Mouse (Mus musculus): ENCODE results near the gene Gm49340. TPM values are rescaled to one million over a fixed set of nuclear protein-coding genes. Genes with fewer than 3 reads are reported as not detected.
"Not testable (repeated sequence)": the region's sequence is repeated elsewhere in the genome, so short reads cannot be mapped to it uniquely, and the experiment has no call there.

The Gm49340 gene
- not detected for total RNA-seq (2021)
- long read RNA-seq, experiment 1: 0 reads
- long read RNA-seq, experiment 2: 0 reads

DNA sequence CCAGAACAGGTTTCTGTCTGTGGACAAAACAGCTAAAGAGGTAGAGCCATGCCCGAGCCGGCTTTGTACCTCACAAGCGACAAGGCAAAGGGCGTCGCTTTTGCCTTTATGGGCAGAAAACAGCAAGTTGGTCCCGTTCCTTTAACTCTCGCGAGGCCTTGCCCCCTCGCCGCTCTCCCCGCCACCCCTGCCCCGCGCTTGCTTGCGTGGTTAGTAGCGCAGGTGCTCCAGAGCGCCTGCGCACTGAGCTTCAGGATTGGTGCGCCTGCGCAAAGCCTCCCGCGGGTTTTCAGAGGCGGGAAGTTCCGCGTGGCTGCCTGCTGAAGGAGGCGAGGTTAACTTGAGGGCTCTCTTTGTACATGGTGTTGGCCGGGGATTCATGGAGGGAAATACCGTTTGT lies at the start of gene Gm49340, which contains the start of the genes Aspa and Spata22:
Gene Gm49340, plus strand, starts transcription at position 300 of the 400 bp plus-strand sequence.
Gene Aspa, minus strand, starts transcription at position 155 of the 400 bp plus-strand sequence.
Gene Spata22, plus strand, starts transcription at position 300 of the 400 bp plus-strand sequence.
- no peak for DNase-seq (ENCODE audit: low spot score in 2 of 2)

DNA sequence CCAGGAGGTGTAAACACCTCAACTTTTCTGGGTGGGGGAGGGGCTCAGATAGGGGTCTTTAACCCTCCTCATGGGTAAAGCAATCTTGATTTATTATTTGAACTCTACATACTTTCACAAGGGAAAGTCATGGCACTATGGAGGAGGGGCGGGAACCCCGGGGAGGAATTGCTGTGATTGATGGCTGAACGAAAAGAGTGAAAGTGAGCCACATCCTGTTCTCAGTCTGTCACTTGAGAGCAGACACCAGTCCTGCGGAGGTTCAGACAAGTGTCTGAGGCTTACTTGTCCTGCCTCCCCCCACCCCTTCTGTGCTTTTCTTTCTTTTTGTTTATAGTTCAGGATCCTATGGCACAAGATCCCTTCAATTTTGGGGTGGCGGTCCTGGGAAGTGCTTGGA lies 48.8 kb upstream of the Gm49340 start:
- no peak for DNase-seq (ENCODE audit: low spot score in 2 of 2)

DNA sequence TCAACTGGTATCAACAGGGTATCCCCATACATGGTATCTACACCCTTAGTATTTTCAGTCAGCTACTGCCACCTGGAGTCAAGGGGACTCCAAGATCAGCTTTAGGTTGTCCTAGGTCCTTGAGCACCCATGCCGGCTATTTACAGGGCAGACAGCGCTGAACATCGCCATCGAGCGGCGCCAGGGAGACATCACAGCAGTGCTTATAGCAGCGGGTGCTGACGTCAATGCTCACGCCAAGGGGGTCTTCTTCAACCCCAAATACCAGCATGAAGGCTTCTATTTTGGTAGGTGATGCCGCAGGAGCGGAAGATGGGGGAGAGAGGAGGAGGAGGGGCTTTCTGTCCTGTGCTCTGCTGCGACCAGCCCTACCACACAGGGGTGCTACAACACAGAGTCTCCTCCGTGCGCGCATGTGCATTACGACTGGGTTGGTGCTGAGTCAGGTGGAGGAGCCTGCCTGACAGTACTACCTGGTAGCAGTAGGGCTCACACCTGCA lies 48.0 kb upstream of the Gm49340 start:
- peak; percentile 65 to 75 for DNase-seq (ENCODE audit: low spot score in 2 of 2)

DNA sequence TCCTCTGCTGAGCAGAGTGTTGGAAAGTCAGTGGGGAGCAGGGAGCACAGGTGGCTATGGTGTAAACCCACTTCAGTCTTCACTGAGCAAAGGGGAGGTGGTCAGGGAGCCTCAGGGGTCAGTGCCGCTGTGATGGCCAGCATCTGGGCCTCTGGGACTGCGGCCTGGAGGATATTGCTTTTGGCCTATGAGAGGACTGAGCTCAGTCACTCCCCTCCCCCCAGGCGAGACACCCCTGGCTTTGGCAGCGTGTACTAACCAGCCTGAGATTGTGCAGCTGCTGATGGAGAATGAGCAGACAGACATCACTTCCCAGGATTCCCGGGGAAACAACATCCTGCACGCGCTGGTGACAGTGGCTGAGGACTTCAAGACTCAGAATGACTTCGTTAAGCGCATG lies 46.2 kb upstream of the Gm49340 start:
- no peak for DNase-seq (ENCODE audit: low spot score in 2 of 2)

DNA sequence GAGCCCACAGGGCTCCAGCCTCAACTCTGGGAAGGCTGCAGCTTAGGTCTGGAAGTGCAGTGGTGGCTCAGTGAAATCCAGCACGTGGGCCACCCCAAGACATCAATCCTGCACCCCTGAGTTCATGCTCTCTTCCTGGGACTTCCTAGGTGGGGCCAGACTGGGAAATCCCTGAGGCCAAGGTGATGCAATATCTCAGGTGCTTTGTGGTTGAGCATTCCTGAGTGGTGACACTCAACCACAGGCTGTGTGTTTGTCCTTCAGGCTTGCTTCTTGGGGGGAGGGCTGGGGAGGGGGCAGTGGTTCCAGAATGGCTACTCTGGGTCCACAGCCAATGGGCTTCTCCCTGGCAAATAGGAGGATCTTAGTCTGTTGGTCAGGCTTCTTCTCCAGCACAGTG lies 45.6 kb upstream of the Gm49340 start:
- no peak for DNase-seq (ENCODE audit: low spot score in 2 of 2)

DNA sequence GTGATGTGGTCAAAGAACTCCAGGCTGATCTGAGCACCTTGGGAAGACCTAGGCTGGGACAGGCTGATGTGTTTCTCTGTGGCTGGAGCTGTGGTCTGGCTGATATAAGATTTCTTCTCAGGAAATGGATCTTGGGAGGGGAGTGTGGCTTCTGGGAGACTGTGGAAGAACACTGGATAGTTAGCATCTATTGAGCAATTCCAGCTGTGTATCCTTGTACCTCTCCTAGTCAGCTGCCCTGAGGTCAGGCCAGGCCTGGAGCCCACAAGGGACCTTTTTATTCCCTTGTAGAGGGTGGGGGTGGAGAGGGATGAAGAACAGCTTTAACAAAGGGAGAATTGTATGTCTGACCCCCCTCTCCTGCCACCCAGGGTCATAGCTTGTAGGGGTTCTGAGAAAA lies 45.2 kb upstream of the Gm49340 start:
- no peak for DNase-seq (ENCODE audit: low spot score in 2 of 2)

DNA sequence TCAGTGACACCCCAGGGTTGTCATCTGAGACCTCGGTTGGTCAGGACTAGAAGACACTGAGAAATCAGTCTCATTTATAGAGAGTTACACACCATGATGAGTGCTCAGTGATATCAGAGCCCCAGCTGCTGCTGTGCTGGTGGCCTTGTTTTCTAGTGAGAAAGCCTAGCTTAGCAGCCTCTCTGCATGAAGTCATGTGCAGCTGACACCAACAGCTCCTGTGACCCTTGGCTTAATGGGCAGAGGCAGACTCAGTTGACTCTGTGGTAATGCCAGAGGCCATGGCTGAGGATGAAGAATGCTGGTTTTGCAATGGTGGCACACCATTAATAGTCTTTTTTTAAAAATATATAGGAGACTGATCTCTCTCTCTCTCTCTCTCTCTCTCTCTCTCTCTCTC lies 39.9 kb upstream of the Gm49340 start:
- no peak for DNase-seq (ENCODE audit: low spot score in 2 of 2)

DNA sequence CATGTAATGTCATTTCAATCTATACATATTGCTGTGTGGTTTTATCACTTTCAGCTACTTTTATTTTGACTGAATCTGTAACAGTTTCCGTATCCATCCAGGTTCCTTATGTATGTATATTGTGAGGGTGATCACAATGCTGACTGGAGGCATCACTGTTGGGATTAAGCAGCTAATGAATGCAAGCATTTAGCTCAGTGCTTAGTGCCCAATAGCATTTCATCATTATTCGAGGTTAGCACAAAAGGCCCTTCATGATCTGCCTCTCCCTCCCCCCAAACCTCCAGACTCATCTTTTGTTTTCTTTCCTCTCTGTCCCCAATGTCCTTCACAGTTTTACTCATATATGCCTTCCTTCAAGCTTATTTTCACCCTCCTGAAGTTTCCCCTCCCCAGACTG lies 26.4 kb upstream of the Gm49340 start:
- no peak for DNase-seq (ENCODE audit: low spot score in 2 of 2)

DNA sequence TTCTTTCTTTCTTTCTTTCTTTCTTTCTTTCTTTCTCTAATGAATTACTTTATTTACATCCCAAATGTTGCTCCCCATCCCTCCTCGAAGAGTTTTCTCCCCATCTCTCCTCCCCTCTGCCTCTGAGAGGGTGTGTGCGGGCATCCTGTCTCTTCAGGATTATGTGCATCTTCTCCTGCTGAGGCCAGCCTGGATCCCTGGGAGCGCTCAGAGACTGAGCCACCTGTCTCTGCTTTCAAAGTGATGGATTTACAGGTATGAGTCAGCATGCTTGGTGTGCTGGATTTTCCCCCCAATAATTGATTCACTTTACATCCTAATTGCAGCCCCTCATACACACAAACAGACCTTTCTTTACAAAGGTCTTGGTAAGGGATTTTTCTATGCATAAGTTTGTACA lies 13.6 kb upstream of the Gm49340 start:
- DNase-seq (ENCODE audit: low spot score in 2 of 2): no peak

DNA sequence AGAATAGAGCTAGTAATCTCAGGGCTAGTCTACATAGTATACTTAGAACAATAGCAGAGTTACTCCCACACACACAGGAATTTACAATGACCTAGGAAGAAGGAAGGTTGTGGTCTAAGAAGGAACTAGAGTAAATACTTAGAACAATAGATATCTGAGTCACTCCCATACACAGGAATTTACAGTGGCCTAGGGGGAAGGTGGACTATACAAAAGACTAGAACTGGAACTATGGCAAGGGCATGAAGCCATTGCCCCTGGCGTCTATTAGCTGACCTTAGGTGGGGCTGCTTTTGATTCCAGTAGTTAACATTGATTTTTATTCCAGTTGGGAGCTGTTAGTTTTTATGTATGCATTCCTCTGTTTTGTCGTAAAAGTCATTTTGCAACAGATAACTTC lies 11.0 kb upstream of the Gm49340 start:
- not testable (repeated sequence) for DNase-seq (ENCODE audit: low spot score in 2 of 2)

DNA sequence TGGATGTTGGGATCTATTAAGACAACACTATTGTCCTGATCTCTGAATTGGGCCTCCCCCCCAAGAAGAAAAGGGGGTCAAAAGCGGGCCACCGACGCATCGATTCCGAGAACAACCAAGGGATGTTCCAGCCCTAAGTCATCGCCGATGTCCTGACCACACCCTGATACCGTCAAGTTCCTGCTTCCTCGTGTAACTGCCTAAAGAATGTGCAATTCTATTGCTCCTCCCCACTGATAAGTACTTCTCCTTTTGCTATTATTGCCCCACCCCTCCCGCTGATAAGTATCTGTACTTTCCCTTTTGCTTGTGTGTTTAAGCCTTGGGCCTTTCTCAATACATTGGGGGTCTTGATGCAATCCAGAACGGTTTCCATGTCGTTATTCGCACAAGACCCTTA lies 8.5 kb upstream of the Gm49340 start:
- DNase-seq (ENCODE audit: low spot score in 2 of 2): not testable (repeated sequence)

DNA sequence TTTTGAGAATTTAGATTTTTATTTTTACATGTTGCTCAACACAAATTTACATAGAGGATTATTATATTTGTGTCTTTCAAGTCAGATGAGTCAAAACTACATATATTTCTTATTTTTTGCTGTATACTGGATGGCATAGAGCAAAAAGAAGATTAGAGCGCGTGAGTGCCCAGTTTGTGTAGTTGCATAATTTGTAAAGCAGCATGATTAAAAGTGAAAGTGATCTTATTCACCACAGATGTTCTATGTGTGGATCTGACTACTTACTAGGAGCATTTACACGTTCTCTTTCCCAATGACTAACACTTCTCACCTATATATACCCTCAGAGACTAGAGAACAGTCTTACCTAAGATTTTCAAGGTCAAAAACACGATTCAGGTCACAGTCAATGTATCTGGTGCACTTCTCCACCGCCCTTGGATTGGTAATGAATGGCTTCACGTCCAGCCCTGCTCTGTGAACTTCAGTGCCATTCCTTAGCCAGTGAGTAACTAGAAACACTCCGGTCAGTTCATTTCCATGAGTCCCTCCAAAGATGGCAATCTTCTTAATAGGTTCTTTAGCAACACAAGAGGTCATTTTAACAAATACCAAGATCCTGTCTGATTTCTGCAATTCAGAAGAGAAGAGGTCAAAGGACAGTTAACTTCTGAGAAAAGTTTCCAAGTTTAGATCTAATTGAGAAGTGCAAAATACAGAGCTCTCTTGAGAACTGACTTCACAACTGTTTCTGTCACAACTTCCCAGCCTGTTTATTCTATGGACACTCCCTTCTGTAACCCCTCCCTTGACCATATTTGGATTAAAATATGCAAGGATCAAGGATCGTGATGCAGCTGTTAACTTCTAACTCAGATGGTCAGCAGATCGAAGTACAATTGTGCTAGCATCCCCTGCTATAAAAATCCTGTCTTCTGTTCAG lies 5.4 kb upstream of the Gm49340 start:
- no peak for DNase-seq (ENCODE audit: low spot score in 2 of 2)

DNA sequence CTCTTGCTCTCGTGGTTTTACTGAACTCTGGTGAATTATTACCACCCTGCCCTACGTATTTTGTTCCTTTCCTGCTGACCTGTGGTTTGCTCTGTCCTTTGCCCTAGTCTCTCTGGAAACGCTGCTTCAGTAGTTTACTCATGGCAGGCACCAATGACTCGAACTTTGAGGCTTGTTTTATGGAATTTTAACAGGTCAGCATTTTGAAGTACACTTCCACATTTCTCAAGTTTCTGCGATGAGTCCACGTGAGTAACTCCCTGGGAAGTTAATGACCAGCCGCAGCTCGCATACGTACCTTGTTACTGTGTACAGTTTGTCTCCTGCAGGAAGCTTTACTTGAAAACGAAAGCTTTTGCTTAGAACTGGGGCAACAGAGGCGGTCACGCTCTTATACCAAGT lies 3.1 kb upstream of the Gm49340 start:
- DNase-seq (ENCODE audit: low spot score in 2 of 2): no peak

DNA sequence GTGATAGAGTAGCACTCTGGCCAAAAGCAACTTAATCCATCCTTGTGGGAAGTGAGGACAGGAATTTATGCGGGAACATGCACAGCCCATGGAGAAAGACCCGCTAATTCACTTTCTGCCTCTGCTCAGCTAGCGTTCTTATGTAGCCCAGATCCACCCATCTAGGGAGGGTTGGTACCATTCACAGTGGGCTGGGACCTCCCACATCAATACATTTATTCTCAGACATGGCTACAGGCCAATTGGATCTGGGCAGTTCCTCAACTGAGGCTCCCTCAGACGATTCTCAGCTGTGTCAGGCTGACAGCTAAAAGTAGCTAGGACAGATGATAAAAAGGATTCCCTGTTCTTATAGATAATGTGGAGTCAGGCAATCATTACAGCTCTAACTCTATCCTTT lies 2.2 kb upstream of the Gm49340 start:
- DNase-seq (ENCODE audit: low spot score in 2 of 2): peak in 1 of 2 experiments; percentile 11

DNA sequence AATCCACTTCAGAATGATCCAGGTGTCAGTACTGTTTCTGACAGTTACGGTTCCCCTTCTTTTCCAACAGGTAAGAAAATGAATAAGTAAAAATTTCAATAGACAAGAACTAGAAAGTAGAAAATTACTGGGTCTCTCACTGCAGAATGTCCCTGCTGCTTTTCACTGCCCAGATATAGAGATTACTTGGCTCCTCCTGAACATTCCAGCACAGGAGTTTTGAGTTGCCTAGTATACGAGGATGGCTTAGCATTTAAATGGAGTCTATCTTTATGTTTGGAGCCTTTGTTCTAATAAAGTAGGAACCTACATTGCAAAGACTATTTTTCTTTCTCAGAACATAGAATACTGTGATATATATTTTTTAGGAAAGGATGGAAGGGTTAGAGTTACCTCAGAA lies 3.8 kb downstream of the Gm49340 start:
- DNase-seq (ENCODE audit: low spot score in 2 of 2): no peak

DNA sequence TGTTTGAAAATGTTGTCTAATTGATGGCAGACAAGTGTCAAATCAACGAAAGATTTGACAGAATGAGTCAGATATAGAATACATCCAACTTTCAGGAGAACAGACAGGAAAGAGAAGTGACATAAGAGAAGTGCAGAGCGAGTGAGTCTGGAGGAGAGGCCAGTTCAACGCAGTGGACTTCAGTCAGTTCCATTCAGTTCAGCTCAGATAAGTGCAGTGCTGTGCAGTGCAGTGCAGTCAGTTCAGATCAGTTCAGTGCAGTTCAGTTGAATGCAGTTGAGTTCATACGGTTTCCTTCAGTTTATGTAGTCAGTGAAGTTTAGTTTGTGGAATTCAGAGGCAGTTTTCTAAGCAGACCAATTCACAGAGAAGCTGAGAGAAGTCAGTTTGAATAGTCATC lies 7.4 kb downstream of the Gm49340 start:
- no peak for DNase-seq (ENCODE audit: low spot score in 2 of 2)

DNA sequence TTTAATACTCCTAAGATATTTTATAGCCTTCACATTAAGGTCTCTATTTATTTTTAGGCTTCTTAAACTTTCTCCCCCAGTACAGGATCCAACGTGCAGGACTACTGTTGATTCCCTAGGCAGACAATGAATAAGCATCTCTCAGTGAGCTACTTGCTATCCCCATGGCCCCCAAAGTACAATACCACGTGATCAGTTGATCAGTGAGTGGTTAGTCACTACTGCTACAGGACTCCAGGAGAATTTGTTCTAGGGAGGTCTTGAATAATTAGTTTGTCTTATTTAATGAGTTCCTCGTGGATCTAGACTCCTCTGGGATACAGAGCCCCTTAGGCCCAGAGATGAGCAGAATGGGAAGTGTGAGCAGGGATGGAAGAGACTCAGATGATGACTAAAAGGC lies 20.9 kb downstream of the Gm49340 start, which contains the start of gene Olfr20:
Gene Olfr20, plus strand, starts transcription at position 301 of the 400 bp plus-strand sequence.
- no peak for DNase-seq (ENCODE audit: low spot score in 2 of 2)

DNA sequence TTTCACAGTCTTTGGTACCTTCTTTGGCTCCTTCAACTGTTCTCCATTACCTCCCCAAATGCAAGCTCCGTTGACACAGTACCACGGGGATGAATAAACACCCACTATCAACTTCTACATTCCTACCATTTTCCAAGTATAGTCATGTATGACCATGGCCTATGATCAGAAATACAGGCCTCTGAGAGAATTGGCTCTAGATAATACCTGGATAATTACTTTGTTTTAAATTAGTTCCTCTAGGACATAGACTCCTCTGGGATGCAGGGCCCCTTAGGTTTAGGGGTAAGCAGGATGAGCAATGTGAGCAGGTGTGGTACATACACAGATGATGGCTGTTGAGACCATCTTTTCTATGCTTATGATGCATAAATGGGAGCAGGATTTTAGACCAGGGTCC lies 41.4 kb downstream of the Gm49340 start, which contains the start of gene Olfr376:
Gene Olfr376, plus strand, starts transcription at position 301 of the 400 bp plus-strand sequence.
- DNase-seq (ENCODE audit: low spot score in 2 of 2): no peak

DNA sequence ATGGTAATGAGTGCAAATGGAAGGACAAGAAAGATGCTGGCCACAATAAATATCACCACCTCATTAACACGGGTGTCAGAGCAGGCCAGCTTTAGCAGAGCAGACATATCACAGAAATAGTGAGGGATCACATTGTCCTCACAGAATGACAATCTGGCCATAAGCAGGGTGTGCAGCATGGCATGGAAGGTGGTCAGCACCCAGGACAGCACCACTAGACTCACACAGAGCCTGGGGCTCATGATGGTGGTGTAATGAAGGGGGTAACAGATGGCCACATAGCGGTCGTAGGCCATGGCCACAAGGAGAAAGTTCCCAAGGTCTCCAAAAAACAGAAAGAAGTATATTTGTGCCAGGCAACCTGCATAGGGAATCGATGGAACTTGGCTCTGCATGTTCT lies 65.8 kb downstream of the Gm49340 start:
- DNase-seq (ENCODE audit: low spot score in 2 of 2): no peak

DNA sequence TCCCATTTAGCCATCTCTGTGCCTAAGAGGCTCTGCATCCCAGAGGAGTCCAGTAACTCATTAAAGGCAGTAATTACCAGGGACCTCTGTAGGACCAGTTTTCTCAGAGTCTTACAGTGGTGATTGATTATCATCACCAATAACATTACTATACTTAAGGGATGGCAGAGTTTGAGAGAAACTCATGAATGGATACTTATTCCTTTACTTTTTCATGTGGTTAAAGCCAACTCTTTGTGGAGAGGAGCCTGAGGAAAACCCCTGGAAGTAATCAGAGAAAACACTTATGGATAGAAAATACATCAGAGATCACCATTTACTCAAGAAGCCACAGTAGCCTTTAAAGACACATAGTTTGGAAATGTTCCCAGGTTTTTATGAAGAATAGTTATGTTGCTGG lies 70.0 kb downstream of the Gm49340 start, which contains the start of gene Olfr1:
Gene Olfr1, minus strand, starts transcription at position 101 of the 400 bp plus-strand sequence.
- DNase-seq (ENCODE audit: low spot score in 2 of 2): no peak

Data from left cerebral cortex, adult 18-20 months (tissue).